Mouse (Mus musculus) CH12.LX (cell line): ENCODE data around the gene Ercc8. TPM values are rescaled to one million over a fixed set of nuclear protein-coding genes. Genes with fewer than 3 reads are reported as not detected.

Source experiments
- DNase-seq: peaks from one replicate; pipeline ENCODE4 v3.0.0-alpha.2; 2013; ENCODE audit errors: extremely low read depth
- H3K27ac ChIP-seq: 2 replicates; pipeline ENCODE4 v1.5.1; 2012; ENCODE audit warnings: low read depth, mild to moderate bottlenecking, control low read depth, moderate library complexity; ENCODE audit not compliant: insufficient read depth
- H3K27me3 ChIP-seq: replicated peaks from 2 replicates; pipeline ENCODE3; 2012; ENCODE audit warnings: inconsistent platforms
- H3K36me3 ChIP-seq, 2 experiments: replicated peaks in 1 of 2; 2 replicates each; pipeline versions ENCODE3 to v1.6.1; 2012; ENCODE audit warnings: inconsistent platforms in 1 of 2, low read length in 1 of 2, mild to moderate bottlenecking in 1 of 2, mixed read lengths in 1 of 2, moderate library complexity in 1 of 2; ENCODE audit not compliant: control insufficient read depth in 1 of 2, insufficient read depth in 1 of 2
- H3K4me1 ChIP-seq, 2 experiments: 2 replicates each; pipeline ENCODE4 v1.6.1; 2012; ENCODE audit warnings: inconsistent platforms in 1 of 2, moderate library complexity in 1 of 2; ENCODE audit not compliant: insufficient read depth in 2 of 2, control insufficient read depth in 1 of 2
- H3K4me2 ChIP-seq: 2 replicates; pipeline ENCODE4 v1.6.1; 2012; ENCODE audit warnings: low read depth, mild to moderate bottlenecking, control low read depth; ENCODE audit not compliant: poor library complexity, insufficient read depth, severe bottlenecking
- H3K4me3 ChIP-seq, 3 experiments: fragments of 150-350 bp in 1 of 3; sonication (generic) in 1 of 3; replicated peaks in 1 of 3; 2 replicates each; pipeline versions ENCODE3 to v1.5.1; 2011 to 2012; ENCODE audit warnings: low read depth in 2 of 3, low read length in 2 of 3, mild to moderate bottlenecking in 2 of 3, moderate library complexity in 2 of 3, control low read depth in 1 of 3, improper control_type of control experiment in 1 of 3, inconsistent platforms in 1 of 3, mixed read lengths in 1 of 3; ENCODE audit not compliant: poor library complexity in 1 of 3
- H3K79me2 ChIP-seq: replicated peaks from 2 replicates; pipeline ENCODE4 v1.6.1; 2012; ENCODE audit warnings: mild to moderate bottlenecking, moderate library complexity; ENCODE audit not compliant: control insufficient read depth, poor library complexity, insufficient read depth, severe bottlenecking; ENCODE audit errors: extremely low read depth
- H3K9ac ChIP-seq: 2 replicates; pipeline ENCODE4 v1.6.1; 2012; ENCODE audit warnings: low read depth, mild to moderate bottlenecking, control low read depth, moderate library complexity; ENCODE audit not compliant: insufficient read depth
- H3K9me3 ChIP-seq: replicated peaks from 2 replicates; pipeline ENCODE3; 2012; ENCODE audit warnings: low read length, inconsistent platforms, mixed read lengths
- BHLHE40 ChIP-seq: IDR thresholded peaks from 2 replicates; pipeline ENCODE4 v1.6.1; 2011; ENCODE audit warnings: mild to moderate bottlenecking, low read depth, low read length, improper control_type of control experiment
- CHD1 ChIP-seq: IDR thresholded peaks from 2 replicates; pipeline ENCODE4 v1.6.1; 2012; ENCODE audit warnings: low read depth, low read length, improper control_type of control experiment, inconsistent platforms
- CHD2 ChIP-seq: IDR thresholded peaks from 2 replicates; pipeline ENCODE4 v1.6.1; 2011; ENCODE audit warnings: low read length, improper control_type of control experiment
- E2F4 ChIP-seq: IDR thresholded peaks from 2 replicates; pipeline ENCODE4 v1.6.1; 2011; ENCODE audit warnings: low read depth, low read length, improper control_type of control experiment; ENCODE audit not compliant: insufficient replicate concordance
- ELF1 ChIP-seq: IDR thresholded peaks from 2 replicates; pipeline ENCODE4 v1.6.1; 2014; ENCODE audit warnings: low read depth, mild to moderate bottlenecking, inconsistent platforms, low read length, improper control_type of control experiment
- EP300 ChIP-seq: IDR thresholded peaks from 2 replicates; pipeline ENCODE4 v1.6.1; 2011; ENCODE audit warnings: low read length, improper control_type of control experiment
- ETS1 ChIP-seq: conservative IDR thresholded peaks from 2 replicates; pipeline ENCODE4 v1.6.1; 2012; ENCODE audit warnings: low read depth, mild to moderate bottlenecking, inconsistent platforms, low read length, improper control_type of control experiment, moderate library complexity
- IRF4 ChIP-seq: IDR thresholded peaks from 2 replicates; pipeline ENCODE4 v1.6.1; 2014; ENCODE audit warnings: low read depth, mild to moderate bottlenecking, inconsistent platforms, low read length, improper control_type of control experiment
- JUN ChIP-seq: IDR thresholded peaks from 2 replicates; pipeline ENCODE4 v1.6.1; 2011; ENCODE audit warnings: low read depth, mild to moderate bottlenecking, low read length, improper control_type of control experiment, moderate library complexity; ENCODE audit not compliant: insufficient read depth
- JUND ChIP-seq: conservative IDR thresholded peaks from 2 replicates; pipeline ENCODE4 v1.6.1; 2011; ENCODE audit warnings: low read depth, low read length, improper control_type of control experiment
- KAT2A ChIP-seq: IDR thresholded peaks from 2 replicates; pipeline ENCODE4 v1.6.1; 2012; ENCODE audit warnings: low read length, improper control_type of control experiment, inconsistent platforms; ENCODE audit not compliant: insufficient replicate concordance
- MAX ChIP-seq: IDR thresholded peaks from 2 replicates; pipeline ENCODE4 v1.6.1; 2011; ENCODE audit warnings: low read length, improper control_type of control experiment
- MAZ ChIP-seq: IDR thresholded peaks from 2 replicates; pipeline ENCODE4 v1.6.1; 2012; ENCODE audit warnings: low read depth, mild to moderate bottlenecking, inconsistent platforms, low read length, improper control_type of control experiment, moderate library complexity
- MEF2A ChIP-seq: IDR thresholded peaks from 2 replicates; pipeline ENCODE4 v1.6.1; 2014; ENCODE audit warnings: low read depth, mild to moderate bottlenecking, inconsistent platforms, low read length, improper control_type of control experiment, borderline replicate concordance
- MXI1 ChIP-seq: IDR thresholded peaks from 2 replicates; pipeline ENCODE4 v1.6.1; 2011; ENCODE audit warnings: mild to moderate bottlenecking, low read depth, low read length, improper control_type of control experiment
- MYC ChIP-seq: IDR thresholded peaks from 2 replicates; pipeline ENCODE4 v1.6.1; 2011; ENCODE audit warnings: low read depth, mild to moderate bottlenecking, improper control_type of control experiment, low read length
- NELFE ChIP-seq: IDR thresholded peaks from 2 replicates; pipeline ENCODE4 v1.6.1; 2011; ENCODE audit warnings: low read depth, low read length, improper control_type of control experiment
- PAX5 ChIP-seq: IDR thresholded peaks from 2 replicates; pipeline ENCODE4 v1.6.1; 2012; ENCODE audit warnings: low read length, inconsistent platforms, mixed read lengths
- POLR2A ChIP-seq: IDR thresholded peaks from 2 replicates; pipeline ENCODE4 v1.6.1; 2011; ENCODE audit warnings: low read depth, mild to moderate bottlenecking, improper control_type of control experiment, low read length
- RAD21 ChIP-seq: IDR thresholded peaks from 2 replicates; pipeline ENCODE4 v1.6.1; 2011; ENCODE audit warnings: low read depth, mild to moderate bottlenecking, low read length, improper control_type of control experiment, moderate library complexity
- RCOR1 ChIP-seq: conservative IDR thresholded peaks from 2 replicates; pipeline ENCODE4 v1.6.1; 2012; ENCODE audit warnings: low read depth, mild to moderate bottlenecking, inconsistent platforms, low read length, improper control_type of control experiment
- SIN3A ChIP-seq: IDR thresholded peaks from 2 replicates; pipeline ENCODE4 v1.6.1; 2012; ENCODE audit warnings: low read length, improper control_type of control experiment, inconsistent platforms
- SMC3 ChIP-seq: IDR thresholded peaks from 2 replicates; pipeline ENCODE4 v1.6.1; 2011; ENCODE audit warnings: low read depth, low read length, improper control_type of control experiment
- TBP ChIP-seq: conservative IDR thresholded peaks from 2 replicates; pipeline ENCODE4 v1.6.1; 2011; ENCODE audit warnings: low read depth, low read length, improper control_type of control experiment
- TCF12 ChIP-seq: IDR thresholded peaks from 2 replicates; pipeline ENCODE4 v1.6.1; 2014; ENCODE audit warnings: low read depth, mild to moderate bottlenecking, inconsistent platforms, low read length, improper control_type of control experiment
- USF2 ChIP-seq: conservative IDR thresholded peaks from 2 replicates; pipeline ENCODE4 v1.6.1; 2011; ENCODE audit warnings: low read depth, low read length, improper control_type of control experiment
- ZC3H11A ChIP-seq: IDR thresholded peaks from 2 replicates; pipeline ENCODE4 v1.6.1; 2012; ENCODE audit warnings: low read depth, mild to moderate bottlenecking, inconsistent platforms, low read length, improper control_type of control experiment
- ZMIZ1 ChIP-seq: IDR thresholded peaks from 2 replicates; pipeline ENCODE4 v1.6.1; 2012; ENCODE audit warnings: low read depth, mild to moderate bottlenecking, inconsistent platforms, low read length, improper control_type of control experiment
- ZNF384 ChIP-seq: IDR thresholded peaks from 2 replicates; pipeline ENCODE4 v1.6.1; 2012; ENCODE audit warnings: low read depth, low read length, improper control_type of control experiment, inconsistent platforms
- dilution Hi-C: fragments of 300-500 bp; cut with MboI; formaldehyde crosslinking; loops from 2 replicates; pipeline ENCODE4 v1.14.3; 2020; ENCODE audit warnings: low sequenced_read_pairs; ENCODE audit not compliant: extremely low pct_unique_long_range_greater_than_20kb, extremely low pct_ligation_motif_present
- in situ Hi-C: fragments of 300-500 bp; cut with MboI; formaldehyde crosslinking; loops from 3 replicates; pipeline ENCODE4 v1.14.3; 2019; ENCODE audit warnings: low sequenced_read_pairs, low pct_ligation_motif_present, low pct_unique_long_range_greater_than_20kb, mixed read lengths
- polyA plus RNA-seq: library from polyadenylated mRNA; unstranded; fragments of >175 nt; gene quantifications from 2 replicates; pipeline ENCODE4 v1.2.1, GENCODE M21; 2012; ENCODE audit warnings: low read depth; ENCODE audit not compliant: insufficient read length
- total RNA-seq, 2 experiments: library from RNA; depleted of rRNA; stranded (reverse); fragments of 300-350 nt in 1 of 2; fragments of >200 nt in 1 of 2; gene quantifications; 2 replicates each; pipeline ENCODE4 v1.2.3; 2012 to 2014

The Ercc8 gene
- total and polyA plus RNA-seq, 3 experiments: 20.0 to 29.4 (median 20.7) TPM

GRCm38 (mm10) chr13:108219773-108220172 lies 61.2 kb downstream of the Ercc8 start:
- in situ Hi-C loops: no loop called here
- peaks cover 0 to 1% of the 10 kb centered on the region in 2 experiments for H3K36me3 ChIP-seq
- no peaks in the 10 kb centered on the region for H3K27me3 ChIP-seq
- dilution Hi-C loops: no loop called here
- peaks cover 26 to 45% of the 10 kb centered on the region in 2 experiments for H3K4me1 ChIP-seq
- peaks cover 5% of the 10 kb centered on the region for H3K79me2 ChIP-seq
- H3K9ac ChIP-seq: peak overlapping the region; percentile 43; the same call in 1 of the 2 replicates
- TF ChIP-seq MXI1 (no peak), IRF4 (no peak), USF2 (no peak), ZNF384 (no peak), JUND (peak; percentile 76), SMC3 (no peak), ZC3H11A (no peak), NELFE (no peak), POLR2A (0 out of 2 replicates have a peak, but pooled peaks have one; percentile 21), CHD1 (no peak), ETS1 (peak; percentile 62), EP300 (peak; percentile 38; the same call in 1 of the 2 replicates), CHD2 (no peak), RAD21 (no peak), MYC (peak; percentile 68; the same call in 1 of the 2 replicates), JUN (peak; percentile 78), RCOR1 (no peak), BHLHE40 (peak; percentile 92), E2F4 (no peak), MAZ (no peak), PAX5 (no peak), ZMIZ1 (no peak), TCF12 (peak; percentile 44; the same call in 1 of the 2 replicates), TBP (no peak), SIN3A (no peak), MEF2A (0 out of 2 replicates have a peak, but pooled peaks have one; percentile 36), MAX (peak; percentile 77), KAT2A (no peak), ELF1 (no peak)
- H3K4me3 ChIP-seq: peak overlapping the region in 1 of 3 experiments; percentile 17
- peak overlapping the region; percentile 68; the same call in 1 of the 2 replicates for H3K4me2 ChIP-seq
- H3K9me3 ChIP-seq: no peaks in the 10 kb centered on the region
- no peak overlapping the region; the same call in 1 of the 2 replicates for H3K27ac ChIP-seq
- peak; percentile 51 for DNase-seq
